Comparison of ENCODE assay signal across 37 mouse cellular contexts in genomic region chr15:78758132-78758531, GRCm38 (mm10). TPM values are rescaled to one million over a fixed set of nuclear protein-coding genes. Genes with fewer than 3 reads are reported as not detected.
"Had no signal": no experiment of that assay in that cellular context is flagged by ENCODE, and none has a peak within 500 bp of the region (broad histone marks: within the 10 kb centered on the region; RNA-seq: fewer than 3 reads in every experiment).

No protein-coding gene starts in this region.

- H3K4me1 ChIP-seq: heart, embryonic 12.5 days; heart, embryonic 13.5 days; heart, embryonic 15.5 days; intestine, embryonic 15.5 days had no signal

- DNase-seq: heart, postnatal 10 days; heart, postnatal 14 days; heart, postnatal 36 days; heart, postnatal 4 days; kidney, adult 11 months; kidney, adult 18-20 months; kidney, adult 2 months; kidney, adult 8-10 months; kidney, adult 9 months; kidney, postnatal 10 days; kidney, postnatal 14 days; kidney, postnatal 25 days; kidney, postnatal 36 days; kidney, postnatal 4 days; layer of hippocampus, adult 9-11 months; layer of hippocampus, postnatal 36 days had no signal

- H3K27me3 ChIP-seq: hindbrain, embryonic 12.5 days; hindbrain, embryonic 13.5 days; hindbrain, embryonic 15.5 days; intestine, embryonic 15.5 days; kidney, embryonic 15.5 days had no signal

- H3K36me3 ChIP-seq: heart, embryonic 12.5 days; heart, embryonic 13.5 days; heart, embryonic 15.5 days; hindbrain, embryonic 15.5 days; intestine, embryonic 15.5 days; kidney, embryonic 15.5 days had no signal

- H3K4me3 ChIP-seq: heart, embryonic 12.5 days; heart, embryonic 13.5 days; heart, embryonic 15.5 days; hindbrain, embryonic 10.5 days; hindbrain, embryonic 12.5 days; hindbrain, embryonic 13.5 days; hindbrain, embryonic 15.5 days; intestine, embryonic 15.5 days; kidney, embryonic 15.5 days; layer of hippocampus, adult 2 months; left cerebral cortex, adult 2 months had no signal

- ATAC-seq: hindbrain, embryonic 16.5 days; hindbrain, postnatal 0 days; inflammation-experienced regulatory T-cells, adult 6 months; intestine, embryonic 15.5 days; intestine, embryonic 16.5 days; intestine, postnatal 0 days had no signal

- H3K4me2 ChIP-seq: heart, embryonic 11.5 days; heart, embryonic 12.5 days; heart, embryonic 13.5 days; heart, embryonic 15.5 days; hindbrain, embryonic 12.5 days; hindbrain, embryonic 13.5 days; hindbrain, embryonic 14.5 days; hindbrain, embryonic 15.5 days; intestine, embryonic 15.5 days; kidney, embryonic 15.5 days had no signal

- H3K9me3 ChIP-seq: heart, embryonic 12.5 days; heart, embryonic 13.5 days; heart, embryonic 15.5 days; hindbrain, embryonic 10.5 days; hindbrain, embryonic 12.5 days; hindbrain, embryonic 13.5 days; hindbrain, embryonic 15.5 days; intestine, embryonic 15.5 days; kidney, embryonic 15.5 days had no signal

- H3K9ac ChIP-seq: heart, embryonic 12.5 days; heart, embryonic 13.5 days; heart, embryonic 15.5 days; hindbrain, embryonic 12.5 days; hindbrain, embryonic 13.5 days; hindbrain, embryonic 14.5 days; hindbrain, embryonic 15.5 days; intestine, embryonic 15.5 days; kidney, embryonic 15.5 days had no signal

- H3K27ac ChIP-seq: heart, embryonic 13.5 days; heart, embryonic 15.5 days; hindbrain, embryonic 12.5 days; hindbrain, embryonic 13.5 days; hindbrain, embryonic 14.5 days; hindbrain, embryonic 15.5 days; hindbrain, postnatal 0 days; intestine, embryonic 15.5 days; kidney, embryonic 15.5 days; kidney, postnatal 0 days; layer of hippocampus, adult 2 months; left cerebral cortex, adult 2 months had no signal

RNA-seq across cellular contexts. Expression of gene Elfn2, which starts 39.6 kb away (rescaled TPM):
- polyA plus RNA-seq: heart, embryonic 11.5 days; heart, embryonic 12.5 days; heart, embryonic 14.5 days; kidney, embryonic 15.5 days had no signal

RNA-seq across cellular contexts. Expression of gene Card10, which starts 44.7 kb away (rescaled TPM):
- total RNA-seq: hematopoietic stem cell, adult 5-6 weeks had no signal
